Mouse (Mus musculus) frontal cortex, postnatal 36 days (tissue): Measurements from ENCODE around the gene Tnfsfm13.

ENCODE experiments used
- DNase-seq, 2 experiments: peaks; one replicate each; pipeline ENCODE4 v3.0.0; 2022; ENCODE audit warnings: low spot score in 2 of 2

The Tnfsfm13 gene

GRCm38 (mm10) chr11:69681314-69682208, 14.3 kb downstream of the Tnfsfm13 start, which contains the start of gene Senp3:
TSS of gene Senp3 (minus strand) at chr11:69682084.
- peak; percentile 97 to 99 for DNase-seq

GRCm38 (mm10) chr11:69680136-69680855, 15.6 kb downstream of the Tnfsfm13 start:
- no peak for DNase-seq

- DNase-seq, result no peak
Observed at GRCm38 (mm10) chr11:69679144-69679543, 16.8 kb downstream of the Tnfsfm13 start.

GRCm38 (mm10) chr11:69672211-69672706, 23.6 kb downstream of the Tnfsfm13 start, which contains the start of gene Eif4a1:
TSS of gene Eif4a1 (minus strand) at chr11:69672423.
- DNase-seq, result peak; percentile 100

- no peak for DNase-seq
Observed at GRCm38 (mm10) chr11:69671726-69672124, 24.2 kb downstream of the Tnfsfm13 start.

- DNase-seq, result peak; percentile 87 to 88
Observed at GRCm38 (mm10) chr11:69670786-69671725, 24.8 kb downstream of the Tnfsfm13 start.

- no peak for DNase-seq
Observed at GRCm38 (mm10) chr11:69666665-69667005, 29.3 kb downstream of the Tnfsfm13 start.

GRCm38 (mm10) chr11:69665961-69666664, 29.8 kb downstream of the Tnfsfm13 start, which contains the start of gene Cd68:
TSS of gene Cd68 (minus strand) at chr11:69666153.
- DNase-seq, result peak; percentile 66 to 78

GRCm38 (mm10) chr11:69665457-69665960, 30.4 kb downstream of the Tnfsfm13 start:
- DNase-seq, result no peak

- no peak for DNase-seq
Observed at GRCm38 (mm10) chr11:69664841-69665240, 31.1 kb downstream of the Tnfsfm13 start.

GRCm38 (mm10) chr11:69663795-69664194, 32.1 kb downstream of the Tnfsfm13 start:
- DNase-seq, result no peak

- DNase-seq, result no peak
Observed at GRCm38 (mm10) chr11:69662967-69663671, 32.8 kb downstream of the Tnfsfm13 start.

GRCm38 (mm10) chr11:69662213-69662966, 33.5 kb downstream of the Tnfsfm13 start, which contains the start of gene Mpdu1:
TSS of gene Mpdu1 (minus strand) at chr11:69662642.
- peak; percentile 93 for DNase-seq

GRCm38 (mm10) chr11:69661221-69661881, 34.5 kb downstream of the Tnfsfm13 start:
- no peak for DNase-seq

GRCm38 (mm10) chr11:69657462-69657881, 38.4 kb downstream of the Tnfsfm13 start:
- DNase-seq, result no peak

GRCm38 (mm10) chr11:69656617-69657461, 39.1 kb downstream of the Tnfsfm13 start:
- peak in 1 of 2 experiments; percentile 49 for DNase-seq

- DNase-seq, result no peak
Observed at GRCm38 (mm10) chr11:69656065-69656455, 39.8 kb downstream of the Tnfsfm13 start.
